Comparison of ENCODE assay signal across 1 mouse cellular context in the genomic region with DNA sequence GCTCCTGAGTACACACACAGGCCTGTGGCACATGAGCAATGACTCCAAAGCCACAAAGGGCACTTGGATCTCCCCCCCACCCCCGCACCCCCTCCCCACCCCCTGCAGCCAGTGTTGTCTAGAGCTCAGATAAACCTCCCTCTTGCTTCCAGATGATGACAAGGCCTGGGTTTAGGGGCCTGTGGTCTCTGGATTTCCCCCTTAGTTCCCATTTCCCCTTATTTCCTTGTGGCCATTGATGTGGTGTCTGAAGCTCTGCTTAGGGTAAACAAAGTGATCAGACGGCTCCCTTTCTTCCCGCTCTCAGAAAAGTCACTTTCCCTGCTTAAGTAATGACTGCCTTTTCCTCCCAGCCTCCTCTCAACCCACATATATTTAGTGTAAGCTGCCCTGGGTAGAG.
TF ChIP-seq lines count a peak whose summit lies in the region.

No protein-coding gene starts in this region.

TF ChIP-seq in MEL, 35 proteins besides CTCF, POLR2A, EP300 and RAD21 (continued from another document):
- TF ChIP-seq JUND (IDR thresholded peaks at IDR 0.05; ENCODE audit: low read depth, low read length) (no peak), MYC (IDR thresholded peaks at IDR 0.05; ENCODE audit: low read depth, low read length) (no peak)
